Mouse (Mus musculus) thymus, adult 2 months (tissue): ENCODE results near the gene Bmp8b.

ENCODE experiments used
- CTCF ChIP-seq: fragments of 200-500 bp; IDR thresholded peaks from 2 replicates; pipeline ENCODE4 v1.5.1; 2012; ENCODE audit warnings: mild to moderate bottlenecking, control low read depth, low read length, moderate library complexity, borderline replicate concordance; ENCODE audit not compliant: control insufficient read depth, poor library complexity, insufficient read depth; ENCODE audit errors: extremely low read depth
- POLR2A ChIP-seq: fragments of 200-500 bp; IDR thresholded peaks from 2 replicates; pipeline ENCODE4 v1.6.1; 2012; ENCODE audit warnings: mild to moderate bottlenecking, low read length, control low read depth, moderate library complexity; ENCODE audit not compliant: control insufficient read depth, poor library complexity, insufficient read depth; ENCODE audit errors: extremely low read depth

DNA sequence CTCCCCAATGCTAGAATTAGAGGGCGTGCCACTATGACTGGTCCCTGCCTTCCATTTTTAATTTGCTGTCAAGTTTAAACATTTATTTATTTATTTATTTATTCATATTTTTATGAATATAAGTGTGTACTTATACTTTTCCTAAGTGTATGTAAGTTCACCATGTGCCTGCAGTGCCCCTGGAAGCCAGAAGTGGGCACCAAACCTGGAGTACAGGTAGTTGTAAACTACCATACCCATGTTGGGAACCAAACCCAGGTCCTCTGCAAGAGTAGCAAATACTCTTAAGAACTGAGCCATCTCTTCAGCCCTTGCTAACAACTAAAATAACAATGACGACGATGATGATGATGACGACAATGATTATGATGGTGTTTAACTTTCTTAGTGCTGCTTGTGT, 47.0 kb downstream of the Bmp8b start:
- TF ChIP-seq CTCF (no peak), POLR2A (no peak)
